Mouse (Mus musculus): ENCODE measurements at regions not wholly inside any gene's neighbourhood (a gene's known extent, or its start where the extent isn't known, plus 50 kb on each side); places are given as distances from the start of the nearest gene placed in this dataset.
A peak's percentile ranks its signal among the peaks of the same experiment; 100 is the strongest.

GRCm38 (mm10) chr10:19177895-19178294 is 162.4 kb upstream of the Tnfaip3 start:
- Histone ChIP-seq H3K36me3 (ENCODE audit: control insufficient read depth, insufficient read depth, low read length) (no peaks in the 10 kb centered on the region), H3K4me3 (ENCODE audit: extremely low read depth, insufficient read depth, insufficient read length) (no peak overlapping the region), H3K27me3 (ENCODE audit: control insufficient read depth, insufficient read depth, low read length) (no peaks in the 10 kb centered on the region), H3K27ac (ENCODE audit: insufficient read depth, low read length) (no peak overlapping the region), H3K4me1 (ENCODE audit: control insufficient read depth, insufficient read depth, insufficient read length) (no peaks in the 10 kb centered on the region)
- TF ChIP-seq CTCF (IDR thresholded peaks at IDR 0.05; ENCODE audit: extremely low read depth, insufficient read depth, insufficient read length, insufficient replicate concordance) = no peak
- TF ChIP-seq POLR2A (IDR thresholded peaks at IDR 0.05; ENCODE audit: low read depth, low read length) = no peak
- WGBS = 89% methylated on average over 5 of the region's 5 CpGs
- no peak for DNase-seq (ENCODE audit: low read depth in 1 of 2, low spot score in 2 of 2)

GRCm38 (mm10) chr10:19177414-19177813 is 162.0 kb upstream of the Tnfaip3 start:
- Histone ChIP-seq H3K27me3 (ENCODE audit: control insufficient read depth, insufficient read depth, low read length) (no peaks in the 10 kb centered on the region), H3K4me3 (ENCODE audit: extremely low read depth, insufficient read depth, insufficient read length) (no peak overlapping the region), H3K27ac (ENCODE audit: insufficient read depth, low read length) (no peak overlapping the region), H3K4me1 (ENCODE audit: control insufficient read depth, insufficient read depth, insufficient read length) (no peaks in the 10 kb centered on the region), H3K36me3 (ENCODE audit: control insufficient read depth, insufficient read depth, low read length) (no peaks in the 10 kb centered on the region)
- DNase-seq (ENCODE audit: low read depth in 1 of 2, low spot score in 2 of 2) = no peak
- TF ChIP-seq POLR2A (IDR thresholded peaks at IDR 0.05; ENCODE audit: low read depth, low read length) = no peak
- TF ChIP-seq CTCF (IDR thresholded peaks at IDR 0.05; ENCODE audit: extremely low read depth, insufficient read depth, insufficient read length, insufficient replicate concordance) = no peak
- WGBS = 87% methylated on average over 2 of the region's 2 CpGs

- 43% methylated on average over 3 of the region's 3 CpGs for WGBS
- no peak overlapping the region for H3K4me3 ChIP-seq (ENCODE audit: extremely low read depth, insufficient read depth, insufficient read length)
- H3K27me3 ChIP-seq (ENCODE audit: control insufficient read depth, insufficient read depth, low read length) = no peaks in the 10 kb centered on the region
- no peak for TF ChIP-seq POLR2A (IDR thresholded peaks at IDR 0.05; ENCODE audit: low read depth, low read length)
- no peak for TF ChIP-seq CTCF (IDR thresholded peaks at IDR 0.05; ENCODE audit: extremely low read depth, insufficient read depth, insufficient read length, insufficient replicate concordance)
- no peaks in the 10 kb centered on the region for H3K36me3 ChIP-seq (ENCODE audit: control insufficient read depth, insufficient read depth, low read length)
- no peak overlapping the region for H3K27ac ChIP-seq (ENCODE audit: insufficient read depth, low read length)
- H3K4me1 ChIP-seq (ENCODE audit: control insufficient read depth, insufficient read depth, insufficient read length) = no peaks in the 10 kb centered on the region
- DNase-seq (ENCODE audit: low read depth in 1 of 2, low spot score in 2 of 2) = no peak
These were observed 160.8 kb upstream of the Tnfaip3 start for GRCm38 (mm10) chr10:19176249-19176648.

- Histone ChIP-seq H3K27ac (ENCODE audit: insufficient read depth, low read length) (no peak overlapping the region), H3K27me3 (ENCODE audit: control insufficient read depth, insufficient read depth, low read length) (no peaks in the 10 kb centered on the region), H3K36me3 (ENCODE audit: control insufficient read depth, insufficient read depth, low read length) (no peaks in the 10 kb centered on the region), H3K4me1 (ENCODE audit: control insufficient read depth, insufficient read depth, insufficient read length) (peaks cover 7% of the 10 kb centered on the region; the same call in 1 of the 2 replicates), H3K4me3 (ENCODE audit: extremely low read depth, insufficient read depth, insufficient read length) (no peak overlapping the region)
- TF ChIP-seq POLR2A (IDR thresholded peaks at IDR 0.05; ENCODE audit: low read depth, low read length) = no peak
- no peak for TF ChIP-seq CTCF (IDR thresholded peaks at IDR 0.05; ENCODE audit: extremely low read depth, insufficient read depth, insufficient read length, insufficient replicate concordance)
- DNase-seq (ENCODE audit: low read depth in 1 of 2, low spot score in 2 of 2) = peak in 1 of 2 experiments; percentile 45
- 75% methylated on average over 3 of the region's 3 CpGs for WGBS
These were observed 156.4 kb upstream of the Tnfaip3 start for GRCm38 (mm10) chr10:19171834-19172233.

- H3K4me3 ChIP-seq (ENCODE audit: extremely low read depth, insufficient read depth, insufficient read length) = no peak overlapping the region
- H3K36me3 ChIP-seq (ENCODE audit: control insufficient read depth, insufficient read depth, low read length) = no peaks in the 10 kb centered on the region
- no peak overlapping the region for H3K27ac ChIP-seq (ENCODE audit: insufficient read depth, low read length)
- WGBS = 5% methylated on average over 4 of the region's 4 CpGs
- H3K4me1 ChIP-seq (ENCODE audit: control insufficient read depth, insufficient read depth, insufficient read length) = peaks cover 7% of the 10 kb centered on the region; the same call in 1 of the 2 replicates
- no peaks in the 10 kb centered on the region for H3K27me3 ChIP-seq (ENCODE audit: control insufficient read depth, insufficient read depth, low read length)
- DNase-seq (ENCODE audit: low read depth in 1 of 2, low spot score in 2 of 2) = no peak
- no peak for TF ChIP-seq POLR2A (IDR thresholded peaks at IDR 0.05; ENCODE audit: low read depth, low read length)
- no peak for TF ChIP-seq CTCF (IDR thresholded peaks at IDR 0.05; ENCODE audit: extremely low read depth, insufficient read depth, insufficient read length, insufficient replicate concordance)
These were observed 155.1 kb upstream of the Tnfaip3 start for GRCm38 (mm10) chr10:19170596-19170995.

GRCm38 (mm10) chr10:19169272-19169671 is 153.8 kb upstream of the Tnfaip3 start:
- TF ChIP-seq CTCF (IDR thresholded peaks at IDR 0.05; ENCODE audit: extremely low read depth, insufficient read depth, insufficient read length, insufficient replicate concordance) (no peak), POLR2A (IDR thresholded peaks at IDR 0.05; ENCODE audit: low read depth, low read length) (no peak)
- Histone ChIP-seq H3K27me3 (ENCODE audit: control insufficient read depth, insufficient read depth, low read length) (no peaks in the 10 kb centered on the region), H3K4me1 (ENCODE audit: control insufficient read depth, insufficient read depth, insufficient read length) (peaks cover 7% of the 10 kb centered on the region; the same call in 1 of the 2 replicates), H3K4me3 (ENCODE audit: extremely low read depth, insufficient read depth, insufficient read length) (no peak overlapping the region), H3K27ac (ENCODE audit: insufficient read depth, low read length) (no peak overlapping the region), H3K36me3 (ENCODE audit: control insufficient read depth, insufficient read depth, low read length) (no peaks in the 10 kb centered on the region)
- WGBS = 84% methylated on average over 2 of the region's 2 CpGs
- DNase-seq (ENCODE audit: low read depth in 1 of 2, low spot score in 2 of 2) = no peak

- 90% methylated on average over 5 of the region's 5 CpGs for WGBS
- no peak overlapping the region for H3K27ac ChIP-seq (ENCODE audit: insufficient read depth, low read length)
- no peaks in the 10 kb centered on the region for H3K27me3 ChIP-seq (ENCODE audit: control insufficient read depth, insufficient read depth, low read length)
- no peak for DNase-seq (ENCODE audit: low read depth in 1 of 2, low spot score in 2 of 2)
- peaks cover 7% of the 10 kb centered on the region; the same call in 1 of the 2 replicates for H3K4me1 ChIP-seq (ENCODE audit: control insufficient read depth, insufficient read depth, insufficient read length)
- H3K4me3 ChIP-seq (ENCODE audit: extremely low read depth, insufficient read depth, insufficient read length) = no peak overlapping the region
- H3K36me3 ChIP-seq (ENCODE audit: control insufficient read depth, insufficient read depth, low read length) = no peaks in the 10 kb centered on the region
- TF ChIP-seq CTCF (IDR thresholded peaks at IDR 0.05; ENCODE audit: extremely low read depth, insufficient read depth, insufficient read length, insufficient replicate concordance) = no peak
- no peak for TF ChIP-seq POLR2A (IDR thresholded peaks at IDR 0.05; ENCODE audit: low read depth, low read length)
These were observed 152.9 kb upstream of the Tnfaip3 start for GRCm38 (mm10) chr10:19168362-19168761.

All from spleen, adult 2 months (tissue).